Mouse (Mus musculus): ENCODE results near the gene Dyrk4. TPM values are rescaled to one million over a fixed set of nuclear protein-coding genes. Genes with fewer than 3 reads are reported as not detected.

The Dyrk4 gene
- 0.10 and 0.15 TPM in 2 replicates for polyA plus RNA-seq (2021; fragmentation: Nextera tagmentation)
- long read RNA-seq, experiment 1, partial matches to known transcripts, result 0 of 1 reads
- long read RNA-seq, experiment 1, other reads (novel, unspliced or antisense), result 1 of 1 reads
- long read RNA-seq, experiment 2, result 0 reads

GRCm38 (mm10) chr6:126921111-126921881, at the start of gene Dyrk4:
TSS of gene Dyrk4 (minus strand) at chr6:126921839.

GRCm38 (mm10) chr6:126939487-126940171, 18.0 kb upstream of the Dyrk4 start, which contains the start of the genes Rad51ap1 and D6Wsu163e:
TSS of gene Rad51ap1 (minus strand) at chr6:126939587.
TSS of gene D6Wsu163e (plus strand) at chr6:126939962.

GRCm38 (mm10) chr6:126852881-126853280, 68.8 kb downstream of the Dyrk4 start, which contains the start of gene Akap3:
TSS of gene Akap3 (plus strand) at chr6:126853098.

GRCm38 (mm10) chr6:126848712-126849704, 72.6 kb downstream of the Dyrk4 start, which contains the start of gene Ndufa9:
TSS of gene Ndufa9 (minus strand) at chr6:126849136.

Other genes starting within 250 kb of the Dyrk4 start
- 18.5 and 23.0 TPM in 2 replicates for gene Kcna6, start 181.2 kb downstream of the Dyrk4 start, polyA plus RNA-seq (2021; fragmentation: Nextera tagmentation)
- gene Ndufa9, start 72.7 kb downstream of the Dyrk4 start, polyA plus RNA-seq (2021; fragmentation: Nextera tagmentation), result 155 and 206 TPM in 2 replicates
- gene Akap3, start 68.7 kb downstream of the Dyrk4 start, polyA plus RNA-seq (2021; fragmentation: Nextera tagmentation), result 0.06 TPM in 1 of 2 replicates, not detected in the other
- 1.4 and 2.3 TPM in 2 replicates for gene Rad51ap1, start 17.7 kb upstream of the Dyrk4 start, polyA plus RNA-seq (2021; fragmentation: Nextera tagmentation)
- 21.9 TPM in 2 replicates for gene D6Wsu163e, start 18.1 kb upstream of the Dyrk4 start, polyA plus RNA-seq (2021; fragmentation: Nextera tagmentation)
- not detected in 2 replicates for gene Fgf6, start 93.7 kb upstream of the Dyrk4 start, polyA plus RNA-seq (2021; fragmentation: Nextera tagmentation)
- not detected in 2 replicates for gene Fgf23, start 151.1 kb upstream of the Dyrk4 start, polyA plus RNA-seq (2021; fragmentation: Nextera tagmentation)
- 10.4 and 12.4 TPM in 2 replicates for gene Tigar, start 187.7 kb upstream of the Dyrk4 start, polyA plus RNA-seq (2021; fragmentation: Nextera tagmentation)
- 36.7 and 37.9 TPM in 2 replicates for gene Ccnd2, start 230.4 kb upstream of the Dyrk4 start, polyA plus RNA-seq (2021; fragmentation: Nextera tagmentation)